Mouse (Mus musculus) gastrocnemius, adult 2 months (tissue): Measurements from ENCODE around the gene Ptprg. TPM values are rescaled to one million over a fixed set of nuclear protein-coding genes. Genes with fewer than 3 reads are reported as not detected.

ENCODE experiments used
- DNase-seq: peaks from one replicate; pipeline ENCODE4 v3.0.0; 2022
- H3K27ac ChIP-seq: fragments of 200-600 bp; 2 replicates; pipeline ENCODE4 v1.8.1; 2022; ENCODE audit warnings: mild to moderate bottlenecking
- H3K4me3 ChIP-seq: fragments of 200-600 bp; 2 replicates; pipeline ENCODE4 v1.8.1; 2022; ENCODE audit warnings: mild to moderate bottlenecking, moderate library complexity
- CTCF ChIP-seq: fragments of 200-600 bp; IDR thresholded peaks from 2 replicates; pipeline ENCODE4 v1.8.1; 2022; ENCODE audit warnings: antibody characterized with exemption, mild to moderate bottlenecking, moderate library complexity
- intact Hi-C: fragments of 180-260 bp; cut with DNase I; formaldehyde crosslinking; loops from one replicate; pipeline ENCODE4 v1.15.1; 2025
- total RNA-seq, 2 experiments: library from RNA; stranded (reverse); gene quantifications; 2 replicates each; pipeline ENCODE4 v1.2.3; 2021

The Ptprg gene
- total RNA-seq, 2 experiments from 2014 or later: 26.3 to 32.5 TPM

GRCm38 (mm10) chr14:11710410-11711122 is 157.2 kb downstream of the Ptprg start:
- Histone ChIP-seq H3K27ac (no peak overlapping the region), H3K4me3 (no peak overlapping the region)
- intact Hi-C loops: no loop called here
- TF ChIP-seq CTCF: peak; percentile 20; the same call in 1 of the 2 replicates
- no peak for DNase-seq

- intact Hi-C loops: no loop called here
Observed at GRCm38 (mm10) chr14:11712146-11712545, 158.8 kb downstream of the Ptprg start.

GRCm38 (mm10) chr14:11716230-11716629 is 162.9 kb downstream of the Ptprg start:
- TF ChIP-seq CTCF: no peak
- intact Hi-C loops: no loop called here

More at GRCm38 (mm10) chr14:11712146-11712545, 158.8 kb downstream of the Ptprg start:
- Histone ChIP-seq H3K4me3 (no peak overlapping the region), H3K27ac (no peak overlapping the region)
- no peak for DNase-seq
- no peak for TF ChIP-seq CTCF

GRCm38 (mm10) chr14:11718201-11718600 is 164.9 kb downstream of the Ptprg start:
- no peak overlapping the region for H3K4me3 ChIP-seq
- intact Hi-C loops: no loop called here
- no peak overlapping the region for H3K27ac ChIP-seq
- no peak for DNase-seq
- no peak for TF ChIP-seq CTCF

More at GRCm38 (mm10) chr14:11716230-11716629, 162.9 kb downstream of the Ptprg start:
- DNase-seq: no peak
- no peak overlapping the region for H3K27ac ChIP-seq
- no peak overlapping the region for H3K4me3 ChIP-seq

GRCm38 (mm10) chr14:11719259-11719658 is 165.9 kb downstream of the Ptprg start:
- intact Hi-C loops: no loop called here
- no peak for DNase-seq
- Histone ChIP-seq H3K4me3 (no peak overlapping the region), H3K27ac (no peak overlapping the region)
- no peak for TF ChIP-seq CTCF

- Histone ChIP-seq H3K27ac (no peak overlapping the region), H3K4me3 (no peak overlapping the region)
- no peak for TF ChIP-seq CTCF
- DNase-seq: no peak
- intact Hi-C loops: no loop called here
Observed at GRCm38 (mm10) chr14:11722101-11722500, 168.8 kb downstream of the Ptprg start.

GRCm38 (mm10) chr14:11723876-11724275 is 170.5 kb downstream of the Ptprg start:
- Histone ChIP-seq H3K4me3 (no peak overlapping the region), H3K27ac (no peak overlapping the region)
- intact Hi-C loops: no loop called here
- TF ChIP-seq CTCF: no peak
- DNase-seq: no peak

GRCm38 (mm10) chr14:11731223-11731920 is 178.0 kb downstream of the Ptprg start:
- intact Hi-C loops: no loop called here

GRCm38 (mm10) chr14:11732376-11732775 is 179.0 kb downstream of the Ptprg start:
- intact Hi-C loops: no loop called here
- no peak overlapping the region for H3K4me3 ChIP-seq
- no peak overlapping the region for H3K27ac ChIP-seq
- TF ChIP-seq CTCF: no peak
- no peak for DNase-seq

More at GRCm38 (mm10) chr14:11731223-11731920, 178.0 kb downstream of the Ptprg start:
- no peak overlapping the region for H3K27ac ChIP-seq
- H3K4me3 ChIP-seq: no peak overlapping the region
- no peak for DNase-seq
- no peak for TF ChIP-seq CTCF

- TF ChIP-seq CTCF: no peak
Observed at GRCm38 (mm10) chr14:11743726-11744125, 190.4 kb downstream of the Ptprg start.

GRCm38 (mm10) chr14:11752678-11753077 is 199.3 kb downstream of the Ptprg start:
- TF ChIP-seq CTCF: no peak
- Histone ChIP-seq H3K27ac (no peak overlapping the region), H3K4me3 (no peak overlapping the region)
- DNase-seq: no peak
- intact Hi-C loops: no loop called here

More at GRCm38 (mm10) chr14:11743726-11744125, 190.4 kb downstream of the Ptprg start:
- intact Hi-C loops: no loop called here
- no peak overlapping the region for H3K4me3 ChIP-seq
- DNase-seq: no peak
- no peak overlapping the region for H3K27ac ChIP-seq

GRCm38 (mm10) chr14:11754656-11755055 is 201.3 kb downstream of the Ptprg start:
- no peak for DNase-seq
- H3K27ac ChIP-seq: no peak overlapping the region

GRCm38 (mm10) chr14:11758185-11758584 is 204.9 kb downstream of the Ptprg start:
- intact Hi-C loops: no loop called here
- no peak for DNase-seq

More at GRCm38 (mm10) chr14:11754656-11755055, 201.3 kb downstream of the Ptprg start:
- intact Hi-C loops: no loop called here
- no peak overlapping the region for H3K4me3 ChIP-seq
- no peak for TF ChIP-seq CTCF

More at GRCm38 (mm10) chr14:11758185-11758584, 204.9 kb downstream of the Ptprg start:
- Histone ChIP-seq H3K27ac (no peak overlapping the region), H3K4me3 (no peak overlapping the region)
- TF ChIP-seq CTCF: no peak
